Mouse (Mus musculus): Measurements from ENCODE around the gene Pdlim4. TPM values are rescaled to one million over a fixed set of nuclear protein-coding genes. Genes with fewer than 3 reads are reported as not detected.
A peak's percentile ranks its signal among the peaks of the same experiment; 100 is the strongest.

Pdlim4 gene
- polyA plus RNA-seq, 1 experiment from 2014 or later = 205 TPM

- Histone ChIP-seq H3K36me3 (peaks cover 21% of the 10 kb centered on the region), H3K4me2 (no peak overlapping the region), H3K4me1 (replicated peaks) (peaks cover 23% of the 10 kb centered on the region), H3K27me3 (no peaks in the 10 kb centered on the region), H3K27ac (no peak overlapping the region), H3K9me3 (no peaks in the 10 kb centered on the region), H3K4me3 (replicated peaks) (no peak overlapping the region), H3K9ac (replicated peaks) (no peak overlapping the region)
- WGBS = 75% methylated on average over 3 of the region's 3 CpGs
- no peak for ATAC-seq (ENCODE audit: insufficient number of reproducible peaks, insufficient read depth, low FRiP score, low TSS enrichment, low read depth)
Observed at GRCm38 (mm10) chr11:54108131-54108530, 39.3 kb upstream of the Pdlim4 start.

- no peak for ATAC-seq (ENCODE audit: insufficient number of reproducible peaks, insufficient read depth, low FRiP score, low TSS enrichment, low read depth)
- no peaks in the 10 kb centered on the region for H3K9me3 ChIP-seq
- no peak overlapping the region for H3K27ac ChIP-seq
- no peak overlapping the region for H3K4me3 ChIP-seq (replicated peaks)
- H3K36me3 ChIP-seq = peaks cover 21% of the 10 kb centered on the region
- peaks cover 22% of the 10 kb centered on the region for H3K4me1 ChIP-seq (replicated peaks)
- 83% methylated on average over 7 of the region's 7 CpGs for WGBS
- H3K27me3 ChIP-seq = no peaks in the 10 kb centered on the region
- H3K9ac ChIP-seq (replicated peaks) = no peak overlapping the region
- no peak overlapping the region for H3K4me2 ChIP-seq
Observed at GRCm38 (mm10) chr11:54107239-54107638, 38.4 kb upstream of the Pdlim4 start.

GRCm38 (mm10) chr11:54106676-54107075 is 37.9 kb upstream of the Pdlim4 start:
- WGBS = 87% methylated on average over 3 of the region's 3 CpGs
- H3K27me3 ChIP-seq = peaks cover 4% of the 10 kb centered on the region; the same call in 1 of the 2 replicates
- no peak overlapping the region for H3K4me2 ChIP-seq
- ATAC-seq (ENCODE audit: insufficient number of reproducible peaks, insufficient read depth, low FRiP score, low TSS enrichment, low read depth) = no peak
- H3K27ac ChIP-seq = no peak overlapping the region
- no peak overlapping the region for H3K9ac ChIP-seq (replicated peaks)
- no peak overlapping the region for H3K4me3 ChIP-seq (replicated peaks)
- H3K36me3 ChIP-seq = peaks cover 21% of the 10 kb centered on the region
- peaks cover 22% of the 10 kb centered on the region for H3K4me1 ChIP-seq (replicated peaks)
- H3K9me3 ChIP-seq = no peaks in the 10 kb centered on the region

- WGBS = 93% methylated on average over 6 of the region's 6 CpGs
- Histone ChIP-seq H3K4me3 (replicated peaks) (no peak overlapping the region), H3K4me1 (replicated peaks) (peaks cover 32% of the 10 kb centered on the region), H3K27ac (no peak overlapping the region), H3K4me2 (no peak overlapping the region), H3K9me3 (no peaks in the 10 kb centered on the region), H3K27me3 (peaks cover 13% of the 10 kb centered on the region; the same call in 1 of the 2 replicates), H3K9ac (replicated peaks) (no peak overlapping the region), H3K36me3 (peaks cover 8% of the 10 kb centered on the region; the same call in 1 of the 2 replicates)
- ATAC-seq (ENCODE audit: insufficient number of reproducible peaks, insufficient read depth, low FRiP score, low TSS enrichment, low read depth) = no peak
Observed at GRCm38 (mm10) chr11:54105011-54105410, 36.2 kb upstream of the Pdlim4 start.

GRCm38 (mm10) chr11:54102706-54103449 is 34.1 kb upstream of the Pdlim4 start:
- Histone ChIP-seq H3K4me3 (replicated peaks) (0 out of 2 replicates have a peak overlapping the region, but pooled peaks have one; percentile 6), H3K9me3 (no peaks in the 10 kb centered on the region), H3K27me3 (peaks cover 16% of the 10 kb centered on the region; the same call in 1 of the 2 replicates), H3K4me1 (replicated peaks) (peaks cover 33% of the 10 kb centered on the region), H3K36me3 (peaks cover 6% of the 10 kb centered on the region; the same call in 1 of the 2 replicates), H3K27ac (no peak overlapping the region), H3K9ac (replicated peaks) (no peak overlapping the region; the same call in 1 of the 2 replicates), H3K4me2 (peak overlapping the region; percentile 98)
- 54% methylated on average over 10 of the region's 10 CpGs for WGBS
- no peak for ATAC-seq (ENCODE audit: insufficient number of reproducible peaks, insufficient read depth, low FRiP score, low TSS enrichment, low read depth)

- Histone ChIP-seq H3K4me3 (replicated peaks) (peak overlapping the region; percentile 68), H3K9ac (replicated peaks) (peak overlapping the region; percentile 73; the same call in 1 of the 2 replicates), H3K4me2 (peak overlapping the region; percentile 98), H3K9me3 (no peaks in the 10 kb centered on the region), H3K36me3 (peaks cover 6% of the 10 kb centered on the region; the same call in 1 of the 2 replicates), H3K27ac (no peak overlapping the region), H3K27me3 (peaks cover 16% of the 10 kb centered on the region; the same call in 1 of the 2 replicates), H3K4me1 (replicated peaks) (peaks cover 31% of the 10 kb centered on the region)
- WGBS = 60% methylated on average over 9 of the region's 9 CpGs
- ATAC-seq (ENCODE audit: insufficient number of reproducible peaks, insufficient read depth, low FRiP score, low TSS enrichment, low read depth) = peak; percentile 27; the same call in 1 of the 2 replicates
Observed at GRCm38 (mm10) chr11:54101701-54102100, 32.9 kb upstream of the Pdlim4 start.

- under 1% methylated on average over 69 of the region's 83 CpGs for WGBS
- no peaks in the 10 kb centered on the region for H3K9me3 ChIP-seq
- H3K27me3 ChIP-seq = peaks cover 16% of the 10 kb centered on the region; the same call in 1 of the 2 replicates
- no peak overlapping the region for H3K27ac ChIP-seq
- ATAC-seq (ENCODE audit: insufficient number of reproducible peaks, insufficient read depth, low FRiP score, low TSS enrichment, low read depth) = peak; percentile 81
- H3K4me3 ChIP-seq (replicated peaks) = peak overlapping the region; percentile 68
- peak overlapping the region; percentile 73 for H3K9ac ChIP-seq (replicated peaks)
- no peaks in the 10 kb centered on the region for H3K36me3 ChIP-seq
- peak overlapping the region; percentile 98 for H3K4me2 ChIP-seq
- H3K4me1 ChIP-seq (replicated peaks) = peaks cover 31% of the 10 kb centered on the region
Observed at GRCm38 (mm10) chr11:54100692-54101591, 32.1 kb upstream of the Pdlim4 start.

GRCm38 (mm10) chr11:54100045-54100691 is 31.4 kb upstream of the Pdlim4 start, which contains the start of gene P4ha2:
P4ha2 (plus strand) TSS chr11:54100095.
- Histone ChIP-seq H3K27me3 (peaks cover 16% of the 10 kb centered on the region; the same call in 1 of the 2 replicates), H3K4me1 (replicated peaks) (peaks cover 31% of the 10 kb centered on the region), H3K36me3 (no peaks in the 10 kb centered on the region), H3K4me3 (replicated peaks) (peak within 1 kb of the TSS; percentile 68), H3K4me2 (peak within 1 kb of the TSS; percentile 98), H3K9ac (replicated peaks) (peak within 1 kb of the TSS; percentile 73), H3K9me3 (no peaks in the 10 kb centered on the region), H3K27ac (no peak within 1 kb of the TSS)
- WGBS = 49% methylated on average over 10 of the region's 10 CpGs
- ATAC-seq (ENCODE audit: insufficient number of reproducible peaks, insufficient read depth, low FRiP score, low TSS enrichment, low read depth) = peak; percentile 40; the same call in 1 of the 2 replicates

- H3K9me3 ChIP-seq = no peaks in the 10 kb centered on the region
- H3K36me3 ChIP-seq = no peaks in the 10 kb centered on the region
- peaks cover 7% of the 10 kb centered on the region for H3K4me1 ChIP-seq (replicated peaks)
- H3K4me3 ChIP-seq (replicated peaks) = no peak overlapping the region
- no peaks in the 10 kb centered on the region for H3K27me3 ChIP-seq
- no peak overlapping the region for H3K27ac ChIP-seq
- H3K9ac ChIP-seq (replicated peaks) = no peak overlapping the region
- 6% methylated on average over 3 of the region's 3 CpGs for WGBS
- H3K4me2 ChIP-seq = no peak overlapping the region
- ATAC-seq (ENCODE audit: insufficient number of reproducible peaks, insufficient read depth, low FRiP score, low TSS enrichment, low read depth) = no peak
Observed at GRCm38 (mm10) chr11:54093000-54093399, 24.2 kb upstream of the Pdlim4 start.

GRCm38 (mm10) chr11:54092188-54092587 is 23.4 kb upstream of the Pdlim4 start:
- Histone ChIP-seq H3K4me3 (replicated peaks) (no peak overlapping the region), H3K27me3 (no peaks in the 10 kb centered on the region), H3K4me1 (replicated peaks) (peaks cover 7% of the 10 kb centered on the region), H3K4me2 (no peak overlapping the region), H3K9me3 (no peaks in the 10 kb centered on the region), H3K36me3 (no peaks in the 10 kb centered on the region), H3K27ac (no peak overlapping the region), H3K9ac (replicated peaks) (no peak overlapping the region)
- WGBS = 42% methylated on average over 7 of the region's 7 CpGs
- ATAC-seq (ENCODE audit: insufficient number of reproducible peaks, insufficient read depth, low FRiP score, low TSS enrichment, low read depth) = no peak
